Mouse (Mus musculus) gastrocnemius, postnatal 14 days (tissue): ENCODE data around the gene Gm21973. TPM values are rescaled to one million over a fixed set of nuclear protein-coding genes. Genes with fewer than 3 reads are reported as not detected.

Experiments used
- DNase-seq: peaks from one replicate; pipeline ENCODE4 v3.0.0; 2021; ENCODE audit warnings: mixed read lengths
- intact Hi-C: fragments of 180-260 bp; cut with DNase I; formaldehyde crosslinking; loops from one replicate; pipeline ENCODE4 v1.15.1; 2025; ENCODE audit warnings: low total_unique reads
- total RNA-seq, 2 experiments: library from RNA; stranded (reverse); gene quantifications; 2 replicates each; pipeline ENCODE4 v1.2.3; 2021

Gene Gm21973
- total RNA-seq, 2 experiments from 2014 or later: not detected

DNA sequence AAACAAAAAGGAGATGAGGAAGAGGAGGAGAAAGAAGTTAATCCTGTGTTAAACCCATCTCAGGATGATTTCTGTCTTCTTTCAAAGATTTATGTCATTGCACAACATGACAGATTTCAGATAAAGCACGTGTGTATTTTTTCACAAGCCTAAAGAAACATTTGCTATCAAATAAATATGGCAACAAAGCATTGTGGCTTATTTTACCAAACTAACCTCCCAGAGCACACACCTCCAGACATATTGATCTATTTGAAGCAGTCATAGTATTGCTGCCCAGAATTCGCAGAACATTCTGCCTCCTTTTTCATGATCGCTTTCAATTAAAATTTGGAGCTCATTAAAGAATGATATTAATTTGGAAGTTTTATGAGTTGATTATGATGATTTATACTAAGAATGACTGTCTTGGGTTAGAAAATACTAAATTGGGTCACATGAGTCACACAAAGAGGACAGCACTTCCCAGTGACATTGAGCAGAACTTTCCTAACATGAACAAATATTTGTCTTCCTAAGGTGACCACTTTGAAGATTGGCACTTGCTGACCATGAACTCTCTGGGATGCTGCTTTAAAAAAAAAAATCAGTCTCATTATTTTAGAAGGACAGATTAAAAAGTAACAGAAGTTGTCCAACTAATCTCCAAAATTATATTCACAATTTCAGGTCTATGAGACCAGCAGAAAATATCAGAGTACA, 54.7 kb downstream of the Gm21973 start:
- intact Hi-C loops: no loop called here
- no peak for DNase-seq

DNA sequence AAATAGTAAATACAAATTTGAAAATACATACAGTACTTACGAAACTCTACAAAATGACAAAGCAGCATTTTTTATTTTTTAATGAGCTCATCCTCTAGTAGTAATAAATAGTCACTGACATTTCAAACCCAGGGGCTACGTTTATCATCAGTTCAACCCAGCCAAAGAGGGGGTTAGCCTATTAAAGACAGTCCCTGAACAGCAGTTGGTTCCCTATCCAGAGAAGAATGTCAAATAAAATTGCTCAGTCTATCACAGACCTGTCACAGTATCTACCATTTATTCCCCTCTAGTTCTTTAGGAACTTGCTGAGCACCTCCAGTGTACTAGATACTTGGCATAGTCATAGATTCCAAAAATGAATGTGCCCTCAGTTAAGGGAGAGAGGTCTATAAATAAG, 62.1 kb downstream of the Gm21973 start:
- intact Hi-C loops: no loop called here
- DNase-seq: no peak

DNA sequence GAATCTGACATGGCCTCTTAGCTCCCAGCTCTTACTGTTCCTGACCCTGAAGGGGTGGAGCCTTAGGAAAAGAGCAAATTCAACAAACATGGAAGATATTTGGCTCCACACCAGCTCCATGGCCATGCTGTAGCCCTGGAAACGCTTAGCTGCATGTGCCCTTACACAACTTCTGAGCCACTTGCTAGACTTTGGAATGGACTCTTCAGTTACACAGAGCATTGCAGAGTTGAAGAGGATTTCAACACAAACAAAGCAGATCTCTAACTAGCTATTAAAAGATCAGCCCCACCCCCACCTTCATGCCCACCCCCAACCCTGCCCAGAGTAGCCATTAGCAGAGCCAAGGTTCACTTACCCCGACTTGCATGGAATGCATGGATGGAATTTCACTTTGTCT, 74.6 kb downstream of the Gm21973 start:
- no peak for DNase-seq
- intact Hi-C loops: no loop called here

DNA sequence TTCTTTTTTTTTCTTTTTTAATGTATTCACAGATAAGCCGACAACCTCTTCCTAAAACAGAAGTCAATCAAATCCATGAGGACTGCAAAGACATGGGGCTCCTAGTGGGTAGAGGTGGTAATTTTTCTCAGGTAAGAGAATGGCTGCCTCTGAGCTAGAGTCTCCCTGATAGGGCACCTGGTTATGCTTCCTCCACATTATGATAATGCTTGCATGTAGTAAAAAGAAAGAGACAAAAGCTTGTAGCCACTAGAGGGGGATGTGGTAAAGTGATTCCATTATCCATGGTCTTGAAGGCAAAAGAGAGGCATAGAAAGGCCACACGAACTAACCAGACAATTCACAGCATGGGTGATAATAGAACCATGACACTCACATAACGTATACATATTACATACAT, 75.2 kb downstream of the Gm21973 start:
- no peak for DNase-seq
- intact Hi-C loops: no loop called here

DNA sequence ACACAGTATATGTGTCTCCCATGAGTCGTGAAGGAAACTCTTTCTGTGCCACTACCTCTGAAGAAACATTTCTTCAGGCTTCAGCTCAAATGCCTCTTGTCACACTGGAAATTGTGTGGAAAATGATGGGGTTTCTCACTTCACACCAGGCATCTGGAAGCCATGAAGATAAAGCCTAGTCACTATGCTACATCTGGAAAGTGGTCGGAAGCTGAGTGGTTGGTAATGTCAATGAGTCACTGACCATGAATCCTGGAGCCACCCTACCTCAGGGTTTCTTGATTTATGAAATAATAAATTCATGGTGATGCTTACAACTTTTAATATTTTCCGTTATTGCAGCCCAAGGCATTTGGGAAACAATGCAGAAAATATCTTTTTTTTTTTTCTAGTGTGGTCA, 84.7 kb downstream of the Gm21973 start:
- intact Hi-C loops: loop anchor here (10.0 kb wide), 1 partner anchor 1175 kb away; no protein-coding TSS in a partner anchor
- no peak for DNase-seq

DNA sequence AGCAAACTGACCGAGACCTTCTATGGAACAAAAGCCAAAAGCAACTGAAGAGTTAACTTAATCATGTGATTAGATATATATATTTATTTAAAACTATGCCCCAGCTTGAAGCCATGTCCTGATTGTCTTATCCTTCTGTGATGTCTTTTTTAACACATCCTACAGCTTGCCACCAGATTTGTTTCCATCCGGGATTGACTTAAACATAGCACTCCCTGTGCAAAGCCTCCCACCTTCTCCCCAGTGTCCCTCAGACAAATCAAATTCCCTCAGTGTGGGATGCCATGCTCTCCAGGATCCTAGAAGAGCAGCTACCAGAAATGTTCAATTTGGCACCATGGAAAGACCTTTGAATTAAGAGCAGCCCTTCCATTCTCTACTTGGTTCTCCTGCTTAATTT, 85.7 kb downstream of the Gm21973 start:
- intact Hi-C loops: loop anchor here (10.0 kb wide), 1 partner anchor 1176 kb away; no protein-coding TSS in a partner anchor
- DNase-seq: no peak

DNA sequence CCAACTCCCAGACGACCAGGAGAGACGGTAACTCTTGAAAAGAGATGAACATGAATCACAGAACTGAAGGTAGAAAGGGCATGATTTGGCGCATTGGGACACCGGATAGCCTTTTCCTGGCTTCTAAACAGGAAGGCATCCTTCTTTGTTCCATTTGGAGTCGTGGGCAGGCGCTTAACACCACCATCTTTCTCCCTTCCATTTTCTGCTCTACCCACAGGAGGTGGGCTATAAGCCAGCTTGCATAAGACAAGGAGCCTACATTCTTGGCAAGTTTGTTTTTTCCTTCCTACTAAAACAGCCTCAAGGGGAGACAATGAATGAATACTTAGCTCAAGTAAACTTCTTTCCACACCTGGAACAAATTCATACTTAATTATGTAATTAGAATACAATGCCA, 88.5 kb downstream of the Gm21973 start:
- DNase-seq: no peak
- intact Hi-C loops: loop anchor here (10.0 kb wide), 1 partner anchor 1179 kb away; no protein-coding TSS in a partner anchor

DNA sequence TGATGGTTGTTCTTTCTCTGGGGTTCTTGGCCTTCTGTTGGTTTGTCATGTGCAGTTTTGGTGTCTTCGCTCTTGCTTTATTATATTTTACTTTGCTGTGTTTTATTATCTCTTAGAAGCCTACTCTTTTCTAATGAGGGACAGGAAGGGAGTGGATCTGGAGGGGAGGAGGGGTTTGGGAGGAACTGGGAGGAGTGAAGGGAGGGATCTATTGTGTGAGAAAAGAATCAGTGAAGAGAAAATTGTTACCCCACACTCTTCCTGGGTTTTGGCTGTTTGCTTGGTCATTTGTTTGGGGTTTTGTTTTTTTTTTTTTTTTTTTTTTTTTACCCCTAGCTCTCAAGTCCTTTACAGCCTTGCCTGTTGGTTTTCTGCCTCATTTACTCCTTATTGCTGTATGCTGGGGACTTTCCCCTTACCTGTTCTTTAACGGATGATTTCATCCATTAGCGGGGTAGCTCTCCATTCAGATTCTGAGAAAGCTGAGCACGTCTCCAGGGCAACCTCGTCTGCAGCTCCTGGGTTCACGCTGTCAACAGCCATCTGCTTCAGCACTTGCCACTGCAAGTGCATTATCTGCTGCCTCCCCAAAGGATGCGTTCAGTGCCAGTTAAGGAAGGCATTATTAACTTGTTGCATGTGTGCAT, 96.1 kb downstream of the Gm21973 start:
- DNase-seq: no peak
- intact Hi-C loops: no loop called here

DNA sequence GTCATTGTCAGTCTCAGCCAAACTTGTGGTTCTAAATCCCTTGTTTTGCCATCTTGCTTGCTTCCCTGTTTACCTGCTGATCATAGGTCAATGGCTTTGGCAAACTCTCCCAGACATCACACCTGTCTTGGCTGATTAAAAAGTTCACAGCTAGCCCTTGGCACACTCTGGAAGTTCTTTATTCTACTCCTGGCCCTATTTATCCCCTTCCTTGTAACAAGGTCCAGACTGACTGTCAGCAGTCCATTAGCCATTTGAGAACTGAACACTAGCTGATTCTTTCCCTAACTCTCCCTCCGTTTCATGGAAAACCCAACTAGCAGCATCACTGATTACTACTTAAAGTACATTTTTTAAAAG, 96.6 kb downstream of the Gm21973 start:
- DNase-seq: no peak
- intact Hi-C loops: no loop called here

Other genes with a start within 250 kb of the Gm21973 start
- gene Prlr, start 148.1 kb upstream of the Gm21973 start, total RNA-seq: 1 to 10 TPM; 1.3 to 2.0 TPM
- not detected for gene Agxt2, start 33.2 kb downstream of the Gm21973 start, total RNA-seq
- 10 to 100 TPM; 26.6 to 27.9 TPM for gene Dnajc21, start 145.1 kb downstream of the Gm21973 start, total RNA-seq
- gene Brix1, start 160.6 kb downstream of the Gm21973 start, total RNA-seq: 10 to 100 TPM; 15.6 to 18.0 TPM
- gene Rad1, start 160.6 kb downstream of the Gm21973 start, total RNA-seq: 1 to 10 TPM; 5.0 to 5.8 TPM
- gene Ttc23l, start 233.3 kb downstream of the Gm21973 start, total RNA-seq: not detected